In the genomic region with DNA sequence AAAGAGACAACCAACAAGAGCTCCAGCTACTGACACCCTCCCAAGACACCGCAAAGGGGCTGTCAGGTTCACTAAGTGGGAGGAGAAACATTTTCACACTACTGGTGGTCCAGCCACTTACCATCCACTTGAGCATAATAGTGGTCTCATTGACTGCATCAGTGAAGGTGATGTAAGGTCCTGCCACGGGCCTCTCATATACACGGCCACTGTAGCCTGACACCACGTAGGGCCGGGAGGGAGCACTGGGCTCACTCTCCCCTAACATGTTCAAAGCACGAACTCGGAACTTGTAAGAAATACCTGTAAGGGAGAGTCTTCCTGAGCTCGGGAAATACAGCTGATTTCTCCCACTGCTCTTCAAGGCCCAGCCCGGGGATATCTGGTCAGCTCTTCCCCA, we compare ENCODE assay signal across 26 mouse cellular contexts.
"Had no signal": no experiment of that assay in that cellular context is flagged by ENCODE, and none has a peak within 500 bp of the region (broad histone marks: within the 10 kb centered on the region; RNA-seq: fewer than 3 reads in every experiment).

No protein-coding gene starts in this region.

- DNase-seq: gastrocnemius, postnatal 14 days; gastrocnemius, postnatal 36 days; heart, adult 18-20 months; heart, postnatal 36 days; kidney, adult 11 months; kidney, adult 2 months; kidney, adult 9 months; kidney, postnatal 14 days; kidney, postnatal 4 days; liver; liver, embryonic 13.5 days; liver, postnatal 0 days had no signal

- H3K9ac ChIP-seq: heart, embryonic 13.5 days; heart, embryonic 15.5 days; hindbrain, embryonic 13.5 days; hindbrain, embryonic 15.5 days; kidney, embryonic 15.5 days; limb, embryonic 13.5 days; liver, embryonic 13.5 days; liver, embryonic 15.5 days; liver, postnatal 0 days had no signal

- H3K4me1 ChIP-seq: liver, embryonic 13.5 days; liver, embryonic 15.5 days had no signal

- H3K4me3 ChIP-seq: heart, embryonic 13.5 days; heart, embryonic 15.5 days; hindbrain, embryonic 13.5 days; hindbrain, embryonic 15.5 days; kidney, embryonic 15.5 days; layer of hippocampus, adult 2 months; left cerebral cortex, adult 2 months; limb, embryonic 13.5 days; liver, embryonic 13.5 days; liver, embryonic 15.5 days had no signal

- H3K27ac ChIP-seq: heart, embryonic 13.5 days; heart, embryonic 15.5 days; hindbrain, embryonic 13.5 days; hindbrain, embryonic 15.5 days; hindbrain, postnatal 0 days; kidney, embryonic 15.5 days; kidney, postnatal 0 days; layer of hippocampus, adult 2 months; left cerebral cortex, adult 2 months; limb, embryonic 13.5 days; liver, embryonic 13.5 days; liver, embryonic 15.5 days had no signal

- H3K9me3 ChIP-seq: heart, embryonic 13.5 days; heart, embryonic 15.5 days; hindbrain, embryonic 13.5 days; hindbrain, embryonic 15.5 days; kidney, embryonic 15.5 days; limb, embryonic 13.5 days; liver, embryonic 13.5 days; liver, embryonic 15.5 days had no signal

- ATAC-seq: hindbrain, postnatal 0 days; intestine, embryonic 16.5 days; liver, postnatal 0 days had no signal

- H3K27me3 ChIP-seq: heart, embryonic 13.5 days; heart, embryonic 15.5 days; hindbrain, embryonic 13.5 days; hindbrain, embryonic 15.5 days; kidney, embryonic 15.5 days; limb, embryonic 13.5 days; liver, embryonic 13.5 days; liver, embryonic 15.5 days had no signal

- H3K4me2 ChIP-seq: heart, embryonic 11.5 days; heart, embryonic 13.5 days; heart, embryonic 15.5 days; hindbrain, embryonic 13.5 days; hindbrain, embryonic 15.5 days; kidney, embryonic 15.5 days; limb, embryonic 13.5 days; liver, embryonic 11.5 days; liver, embryonic 13.5 days; liver, embryonic 15.5 days had no signal

- H3K36me3 ChIP-seq: liver, embryonic 13.5 days; liver, embryonic 15.5 days had no signal
